Mouse (Mus musculus) erythroblast, embryonic 14.5 days (primary cell): Measurements from ENCODE around the gene Gm21961. TPM values are rescaled to one million over a fixed set of nuclear protein-coding genes. Genes with fewer than 3 reads are reported as not detected.
"Not testable (repeated sequence)": the region's sequence is repeated elsewhere in the genome, so short reads cannot be mapped to it uniquely, and the experiment has no call there.

Experiments
- H3K27me3 ChIP-seq: 2 replicates; pipeline ENCODE4 v1.6.1; 2012; ENCODE audit warnings: inconsistent platforms; ENCODE audit not compliant: control insufficient read depth
- H3K36me3 ChIP-seq: 2 replicates; pipeline ENCODE4 v1.6.1; 2012; ENCODE audit warnings: mild to moderate bottlenecking, inconsistent platforms; ENCODE audit not compliant: control insufficient read depth
- H3K4me1 ChIP-seq: 2 replicates; pipeline ENCODE4 v1.6.1; 2012; ENCODE audit warnings: inconsistent platforms; ENCODE audit not compliant: control insufficient read depth
- H3K4me3 ChIP-seq: replicated peaks from 2 replicates; pipeline ENCODE3; 2012; ENCODE audit warnings: moderate library complexity, mild to moderate bottlenecking, inconsistent platforms
- H3K9me3 ChIP-seq: 2 replicates; pipeline ENCODE4 v1.6.1; 2012; ENCODE audit warnings: low read length, inconsistent platforms, mixed read lengths; ENCODE audit not compliant: control insufficient read depth
- GATA1 ChIP-seq: IDR thresholded peaks from 2 replicates; pipeline ENCODE4 v1.6.1; 2012; ENCODE audit warnings: low read length, inconsistent platforms, mixed read lengths
- TAL1 ChIP-seq: IDR thresholded peaks from 3 replicates; pipeline ENCODE4 v1.6.1; 2012; ENCODE audit warnings: low read length, inconsistent platforms, mixed read lengths
- polyA plus RNA-seq: library from polyadenylated mRNA; stranded (reverse); fragments of >175 nt; gene quantifications from 2 replicates; pipeline ENCODE4 v1.2.3, GENCODE M21; 2012

The Gm21961 gene
- polyA plus RNA-seq, result not detected in 2 replicates

DNA sequence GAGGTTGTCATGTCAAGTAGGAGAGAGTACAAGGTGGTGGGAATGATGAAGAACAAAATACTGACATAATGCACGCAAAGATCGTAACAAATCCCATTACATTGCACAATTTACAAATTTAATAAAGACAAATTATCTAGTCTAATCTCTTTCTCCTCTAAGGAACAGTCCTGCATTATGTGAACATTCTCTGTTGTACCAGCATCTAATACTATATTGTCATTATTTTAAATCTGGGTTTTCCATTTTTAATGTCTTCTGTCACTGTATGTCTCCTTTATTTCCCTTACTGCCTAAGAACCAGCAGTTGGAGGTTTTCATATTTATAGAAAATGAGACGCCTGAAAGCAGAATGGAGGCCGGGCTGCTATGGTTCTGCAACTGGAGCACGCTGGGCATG is at the start of gene Gm21961:
Gene Gm21961, minus strand, starts transcription at position 101 of the 400 bp plus-strand sequence.
- Histone ChIP-seq H3K9me3 (peaks cover 2% of the 10 kb centered on the region; the same call in 1 of the 2 replicates), H3K36me3 (no peaks in the 10 kb centered on the region), H3K27me3 (no peaks in the 10 kb centered on the region), H3K4me1 (no peaks in the 10 kb centered on the region), H3K4me3 (no peak within 1 kb of the TSS)
- no peak for TF ChIP-seq GATA1
- TF ChIP-seq TAL1, result no peak

DNA sequence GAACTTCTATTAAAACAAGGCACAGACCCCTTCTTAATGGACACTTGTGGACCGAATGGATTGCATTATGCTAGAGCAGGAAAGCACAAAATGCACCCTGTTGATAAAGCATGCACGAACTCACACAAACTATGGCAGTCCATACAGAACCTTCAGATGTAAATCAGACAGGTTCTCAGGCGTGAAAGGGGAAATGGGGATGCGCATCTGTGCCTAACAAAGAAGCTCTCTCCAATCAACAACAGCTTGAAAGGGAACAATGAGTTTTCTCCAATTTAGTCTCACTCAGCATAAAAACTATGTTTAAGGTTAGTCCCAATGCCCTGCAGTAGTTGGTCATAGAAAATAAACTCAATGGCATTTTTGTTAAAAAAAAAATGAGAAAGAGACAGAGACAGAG is 27.3 kb upstream of the Gm21961 start:
- TF ChIP-seq GATA1, result no peak
- TF ChIP-seq TAL1, result no peak
- Histone ChIP-seq H3K36me3 (no peaks in the 10 kb centered on the region), H3K9me3 (no peaks in the 10 kb centered on the region), H3K4me3 (no peak overlapping the region), H3K4me1 (no peaks in the 10 kb centered on the region), H3K27me3 (no peaks in the 10 kb centered on the region)

DNA sequence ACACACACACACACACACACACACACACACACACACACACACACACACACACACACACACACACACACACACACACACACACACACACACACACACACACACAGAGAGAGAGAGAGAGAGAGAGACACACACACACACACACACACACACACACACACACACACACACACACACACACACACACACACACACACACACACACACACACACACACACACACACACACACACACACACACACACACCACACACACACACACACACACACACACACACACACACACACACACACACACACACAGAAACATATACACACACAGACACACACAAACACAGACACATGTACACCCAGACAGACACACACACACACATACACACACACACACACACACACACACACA is 24.5 kb upstream of the Gm21961 start:
- not testable (repeated sequence) for H3K9me3 ChIP-seq, H3K4me1 ChIP-seq, H3K4me3 ChIP-seq, H3K27me3 ChIP-seq, H3K36me3 ChIP-seq

- no peaks in the 10 kb centered on the region for H3K27me3 ChIP-seq
- no peak for TF ChIP-seq GATA1
- no peak for TF ChIP-seq TAL1
- H3K4me3 ChIP-seq, result no peak overlapping the region
- H3K36me3 ChIP-seq, result no peaks in the 10 kb centered on the region
- H3K9me3 ChIP-seq, result peaks cover 2% of the 10 kb centered on the region; the same call in 1 of the 2 replicates
- no peaks in the 10 kb centered on the region for H3K4me1 ChIP-seq
Measured at GRCm38 (mm10) chr15:65017971-65018370, 3.3 kb upstream of the Gm21961 start.

DNA sequence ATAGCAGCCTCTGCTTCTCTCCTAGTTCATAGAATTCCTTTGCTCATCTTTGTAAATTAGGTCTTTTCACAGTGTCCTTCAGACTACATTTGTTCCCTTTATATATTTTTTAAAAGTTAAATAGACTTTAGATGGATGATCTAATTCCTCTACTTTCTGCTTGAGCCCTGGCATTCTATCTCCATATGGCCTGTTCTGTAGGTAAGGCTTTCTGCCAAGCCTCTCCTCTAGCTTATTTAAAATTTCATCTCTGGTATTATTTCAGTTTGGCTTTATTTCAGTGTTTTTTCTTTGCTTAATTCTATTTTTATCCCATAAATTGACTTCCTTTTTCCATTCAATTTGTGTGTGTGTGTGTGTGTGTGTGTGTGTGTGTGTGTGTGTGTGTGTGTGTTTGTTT is 8.5 kb downstream of the Gm21961 start:
- H3K36me3 ChIP-seq, result no peaks in the 10 kb centered on the region
- TF ChIP-seq TAL1, result no peak
- TF ChIP-seq GATA1, result no peak
- H3K4me3 ChIP-seq, result no peak overlapping the region
- no peaks in the 10 kb centered on the region for H3K9me3 ChIP-seq
- H3K27me3 ChIP-seq, result no peaks in the 10 kb centered on the region
- no peaks in the 10 kb centered on the region for H3K4me1 ChIP-seq

GRCm38 (mm10) chr15:64994498-64994897 is 20.2 kb downstream of the Gm21961 start:
- TF ChIP-seq TAL1 (no peak), GATA1 (no peak)
- no peaks in the 10 kb centered on the region for H3K36me3 ChIP-seq
- H3K27me3 ChIP-seq, result no peaks in the 10 kb centered on the region
- H3K9me3 ChIP-seq, result no peaks in the 10 kb centered on the region
- no peaks in the 10 kb centered on the region for H3K4me1 ChIP-seq
- H3K4me3 ChIP-seq, result no peak overlapping the region

GRCm38 (mm10) chr15:64979976-64980375 is 34.7 kb downstream of the Gm21961 start:
- Histone ChIP-seq H3K9me3 (no peaks in the 10 kb centered on the region), H3K4me1 (no peaks in the 10 kb centered on the region), H3K27me3 (no peaks in the 10 kb centered on the region), H3K36me3 (no peaks in the 10 kb centered on the region), H3K4me3 (no peak overlapping the region)
- TF ChIP-seq GATA1 (no peak), TAL1 (no peak)

DNA sequence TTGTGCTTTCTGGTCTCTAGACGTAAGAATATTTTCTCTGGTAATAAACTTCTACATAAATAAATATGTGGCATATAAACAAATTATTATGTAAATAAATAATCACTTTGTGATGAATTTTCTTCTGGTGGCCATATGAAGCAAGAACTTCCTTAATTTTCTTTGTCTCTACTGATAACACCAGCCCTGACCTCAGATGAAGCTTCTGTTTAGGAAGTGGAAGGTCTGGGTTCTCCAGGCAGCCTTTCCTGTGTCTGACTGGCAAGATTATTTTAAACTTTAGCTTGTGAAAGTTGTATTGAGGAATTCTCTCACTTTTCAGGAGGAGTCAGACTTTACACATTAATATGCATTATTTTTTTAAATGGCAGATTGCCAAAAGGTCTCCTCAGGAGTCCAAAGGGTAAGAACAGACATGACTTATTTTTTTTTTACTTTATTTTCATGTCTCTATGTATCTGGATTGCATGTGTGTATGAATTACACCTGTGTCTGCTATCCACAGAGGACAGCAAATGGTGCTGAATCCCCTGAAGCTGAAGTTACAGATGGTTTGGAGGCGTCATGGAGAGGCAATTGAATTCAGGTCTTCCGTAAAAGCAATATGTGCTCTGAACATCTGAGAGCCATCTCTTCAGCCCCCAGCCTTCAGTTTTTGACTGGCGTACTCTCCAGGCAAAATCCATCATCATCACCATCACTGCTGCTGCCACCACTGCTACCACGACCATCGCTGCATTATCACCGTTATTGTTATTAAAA is 38.5 kb downstream of the Gm21961 start:
- H3K9me3 ChIP-seq, result no peaks in the 10 kb centered on the region
- H3K27me3 ChIP-seq, result no peaks in the 10 kb centered on the region
- no peak overlapping the region for H3K4me3 ChIP-seq
- no peak for TF ChIP-seq GATA1
- H3K4me1 ChIP-seq, result no peaks in the 10 kb centered on the region
- H3K36me3 ChIP-seq, result no peaks in the 10 kb centered on the region

Other genes starting within 250 kb of the Gm21961 start
- gene Gm21798, start 197.2 kb downstream of the Gm21961 start, polyA plus RNA-seq, result not detected in 2 replicates